Mouse (Mus musculus) gastrocnemius, postnatal 10 days (tissue): ENCODE results near the gene Tomm34. TPM values are rescaled to one million over a fixed set of nuclear protein-coding genes. Genes with fewer than 3 reads are reported as not detected.

Source experiments
- DNase-seq: peaks from one replicate; pipeline ENCODE4 v3.0.0; 2021; ENCODE audit warnings: mixed read lengths
- total RNA-seq, 2 experiments: library from RNA; stranded (reverse); gene quantifications; 2 replicates each; pipeline ENCODE4 v1.2.3; 2021

Gene Tomm34
- total RNA-seq, 2 experiments from 2014 or later, result 14.7 to 18.7 TPM

- no peak for DNase-seq
Measured at GRCm38 (mm10) chr2:164010944-164011343, 60.0 kb downstream of the Tomm34 start.

- DNase-seq, result no peak
Measured at GRCm38 (mm10) chr2:164010496-164010895, 60.5 kb downstream of the Tomm34 start.

- no peak for DNase-seq
Measured at GRCm38 (mm10) chr2:164009227-164009626, 61.7 kb downstream of the Tomm34 start.

- no peak for DNase-seq
Measured at GRCm38 (mm10) chr2:164007987-164008545, 62.9 kb downstream of the Tomm34 start.

GRCm38 (mm10) chr2:164007547-164007946, 63.4 kb downstream of the Tomm34 start:
- no peak for DNase-seq

- no peak for DNase-seq
Measured at GRCm38 (mm10) chr2:164006932-164007331, 64.0 kb downstream of the Tomm34 start.

GRCm38 (mm10) chr2:164004503-164004902, 66.5 kb downstream of the Tomm34 start:
- DNase-seq, result no peak

Other genes starting within 250 kb of the Tomm34 start
- gene Kcnk15, start 217.5 kb downstream of the Tomm34 start, total RNA-seq, result not detected
- gene Rims4, start 152.5 kb downstream of the Tomm34 start, total RNA-seq, result under 1 TPM; 0.90 to 0.96 TPM
- 10 to 100 TPM; 80.1 to 90.3 TPM for gene Ywhab, start 76.2 kb downstream of the Tomm34 start, total RNA-seq
- gene Pabpc1l, start 45.7 kb downstream of the Tomm34 start, total RNA-seq, result 1 to 10 TPM in 1 of 2 experiments, under 1 TPM in 1; 0.56 to 1.4 TPM
- 10 to 100 TPM; 13.7 to 15.1 TPM for gene Stk4, start 847 bp downstream of the Tomm34 start, total RNA-seq
- 1 to 10 TPM; 4.8 to 5.1 TPM for gene Kcns1, start 99.9 kb upstream of the Tomm34 start, total RNA-seq
- under 1 TPM; 0.47 to 0.52 TPM for gene Wfdc5, start 111.6 kb upstream of the Tomm34 start, total RNA-seq
- not detected for gene Wfdc12, start 119.4 kb upstream of the Tomm34 start, total RNA-seq
- gene Wfdc15a, start 129.0 kb upstream of the Tomm34 start, total RNA-seq, result not detected
- not detected for gene Wfdc15b, start 150.5 kb upstream of the Tomm34 start, total RNA-seq
- gene Svs2, start 167.3 kb upstream of the Tomm34 start, total RNA-seq, result not detected
- gene Svs3b, start 185.5 kb upstream of the Tomm34 start, total RNA-seq, result not detected
- gene Svs4, start 207.3 kb upstream of the Tomm34 start, total RNA-seq, result not detected
- gene Svs3a, start 218.1 kb upstream of the Tomm34 start, total RNA-seq, result not detected
- not detected for gene Svs6, start 245.6 kb upstream of the Tomm34 start, total RNA-seq